Mouse (Mus musculus): Measurements from ENCODE around the gene Tmem254c.
"Not testable (repeated sequence)": the region's sequence is repeated elsewhere in the genome, so short reads cannot be mapped to it uniquely, and the experiment has no call there.

DNA sequence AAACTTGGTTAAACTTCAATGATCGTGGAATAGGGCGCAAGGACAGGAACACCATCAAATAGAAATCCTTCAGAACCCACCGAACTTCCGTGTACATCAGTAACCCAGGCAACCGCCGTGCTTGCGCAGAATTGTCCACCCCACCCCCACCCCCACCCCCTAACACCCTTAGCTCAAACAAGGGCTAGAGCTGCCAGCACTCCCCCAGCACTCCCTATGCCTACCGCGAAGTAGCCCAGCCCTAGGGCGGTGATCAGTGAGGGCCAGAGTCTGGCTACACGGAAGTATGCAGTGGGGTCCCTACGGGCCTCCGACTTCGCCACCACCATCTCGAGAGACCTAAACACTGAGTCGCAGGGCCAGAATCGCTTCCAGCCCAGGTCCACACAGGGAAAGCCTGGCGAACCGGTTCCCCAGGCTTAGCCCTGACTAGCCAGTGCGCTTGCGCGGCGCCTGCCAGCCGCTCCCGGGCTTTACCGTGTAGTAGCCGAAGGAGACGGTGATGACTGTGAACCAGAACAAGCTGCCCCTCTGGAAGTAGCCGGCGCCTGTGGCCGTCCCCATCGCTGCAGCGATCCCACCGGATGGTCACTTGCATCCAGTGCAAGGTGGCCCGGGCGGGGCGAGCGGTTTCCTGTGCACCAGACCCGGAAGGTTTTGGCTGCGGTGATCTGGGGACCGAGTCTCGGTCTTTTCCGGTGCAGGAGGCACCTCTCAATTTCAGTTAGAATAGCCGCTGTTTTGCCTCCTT lies 406 bp downstream of the Tmem254c start:
- not testable (repeated sequence) for TF ChIP-seq CTCF (IDR thresholded peaks at IDR 0.05); POLR2A (IDR thresholded peaks at IDR 0.05; ENCODE audit: insufficient read depth, low read depth, low read length); EP300 (IDR thresholded peaks at IDR 0.05; ENCODE audit: insufficient read depth, low read depth, low read length)

Measured in heart, adult 2 months (tissue).